Comparison of ENCODE assay signal across 9 mouse cellular contexts in the genomic region with DNA sequence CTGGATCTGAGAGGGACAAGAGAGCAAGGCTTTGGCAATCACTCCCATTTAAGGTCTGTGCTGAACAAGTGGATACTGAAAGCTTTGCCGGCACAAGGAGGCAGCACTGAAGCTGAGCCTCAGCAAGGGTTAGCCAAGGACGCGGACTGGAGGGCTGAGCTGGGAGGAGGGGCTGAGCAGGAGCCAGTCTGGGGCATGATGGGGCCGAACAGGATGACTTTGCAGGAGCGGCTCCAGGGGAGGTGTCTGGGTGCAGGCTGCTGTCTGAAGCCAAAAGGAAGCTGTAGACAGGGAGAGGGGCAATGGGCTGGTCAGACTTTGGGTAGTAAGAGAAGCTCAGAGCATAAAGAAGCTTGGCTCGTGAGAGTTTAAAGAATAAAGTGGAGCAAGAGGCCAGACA. TPM values are rescaled to one million over a fixed set of nuclear protein-coding genes. Genes with fewer than 3 reads are reported as not detected.
DNase-seq lines count a peak whose midpoint lies in the region; ATAC-seq and TF ChIP-seq lines count a peak whose summit lies in the region.
"Had no signal": no experiment of that assay in that cellular context is flagged by ENCODE, and none has a peak within 500 bp of the region (broad histone marks: within the 10 kb centered on the region; RNA-seq: fewer than 3 reads in every experiment).

No protein-coding gene starts in this region.

- no peak overlapping the region for H3K4me2 ChIP-seq in forebrain, embryonic 12.5 days
- H3K4me2 ChIP-seq: liver, embryonic 15.5 days had no signal

- TF ChIP-seq CTCF in testis, adult 2 months (IDR thresholded peaks at IDR 0.05; ENCODE audit: control insufficient read depth, insufficient read depth, insufficient replicate concordance, low read depth, low read length): peak; percentile 35; the same call in 1 of the 2 replicates

- H3K9ac ChIP-seq in forebrain, embryonic 12.5 days: no peak overlapping the region
- H3K9ac ChIP-seq: liver, embryonic 15.5 days had no signal

- no peak for ATAC-seq in forebrain, embryonic 12.5 days (ENCODE audit: low FRiP score)
- ATAC-seq in hematopoietic stem cell, adult 5-6 weeks (replicated peaks in 1 of 2; ENCODE audit: insufficient read depth in 1 of 2, low FRiP score in 2 of 2, low TSS enrichment in 1 of 2, low read depth in 1 of 2, poor library complexity in 2 of 2, severe bottlenecking in 2 of 2): peak; percentile 97 to 99

- TF ChIP-seq POLR2A in testis, adult 2 months (IDR thresholded peaks at IDR 0.05; ENCODE audit: control insufficient read depth, low read depth, low read length): no peak

- H3K27ac ChIP-seq in forebrain, embryonic 10.5 days: peak overlapping the region; percentile 62; the same call in 1 of the 2 replicates
- no peak overlapping the region for H3K27ac ChIP-seq in forebrain, embryonic 12.5 days
- no peak overlapping the region for H3K27ac ChIP-seq in testis, adult 2 months (ENCODE audit: control insufficient read depth, insufficient read depth, low read depth, low read length)
- H3K27ac ChIP-seq: liver, embryonic 15.5 days had no signal

- peaks cover 16% of the 10 kb centered on the region for H3K4me1 ChIP-seq in forebrain, embryonic 10.5 days
- peaks cover 4% of the 10 kb centered on the region for H3K4me1 ChIP-seq in forebrain, embryonic 12.5 days
- peaks cover 44% of the 10 kb centered on the region for H3K4me1 ChIP-seq in megakaryocyte, embryonic 14.5 days
- H3K4me1 ChIP-seq in testis, adult 2 months (ENCODE audit: control insufficient read depth, insufficient read depth, low read length): no peaks in the 10 kb centered on the region

- H3K36me3 ChIP-seq in forebrain, embryonic 10.5 days (replicated peaks): no peaks in the 10 kb centered on the region
- H3K36me3 ChIP-seq in forebrain, embryonic 12.5 days (replicated peaks): no peaks in the 10 kb centered on the region
- no peaks in the 10 kb centered on the region for H3K36me3 ChIP-seq in megakaryocyte, embryonic 14.5 days (replicated peaks; ENCODE audit: low read length)
- H3K36me3 ChIP-seq in testis, adult 2 months (ENCODE audit: control insufficient read depth, insufficient read depth, low read length): no peaks in the 10 kb centered on the region
- H3K36me3 ChIP-seq: liver, embryonic 15.5 days had no signal

- H3K4me3 ChIP-seq in forebrain, embryonic 10.5 days: no peak overlapping the region
- H3K4me3 ChIP-seq in forebrain, embryonic 12.5 days (replicated peaks): no peak overlapping the region
- H3K4me3 ChIP-seq in megakaryocyte, embryonic 14.5 days (replicated peaks): peak overlapping the region; percentile 64
- H3K4me3 ChIP-seq in testis, adult 2 months (ENCODE audit: control insufficient read depth, low read depth, low read length): no peak overlapping the region
- H3K4me3 ChIP-seq: liver, embryonic 15.5 days had no signal

- 12% methylated on average over 6 of the region's 6 CpGs for WGBS in forebrain, embryonic 10.5 days
- 11% methylated on average over 6 of the region's 6 CpGs for WGBS in forebrain, embryonic 12.5 days

- no peaks in the 10 kb centered on the region for H3K9me3 ChIP-seq in forebrain, embryonic 10.5 days
- no peaks in the 10 kb centered on the region for H3K9me3 ChIP-seq in forebrain, embryonic 12.5 days
- peaks cover 11% of the 10 kb centered on the region for H3K9me3 ChIP-seq in megakaryocyte, embryonic 14.5 days
- H3K9me3 ChIP-seq: liver, embryonic 15.5 days had no signal

- peak; percentile 55 for DNase-seq in forebrain, embryonic 10.5 days (ENCODE audit: extremely low spot score, low spot score)
- DNase-seq in cerebellum, adult 9-10 months: peak; percentile 23
- peak; percentile 47 to 54 for DNase-seq in frontal cortex, postnatal 10 days (ENCODE audit: low spot score in 2 of 2)
- DNase-seq in layer of hippocampus, postnatal 14 days (ENCODE audit: low spot score in 2 of 2): peak; percentile 29 to 42

- no peaks in the 10 kb centered on the region for H3K27me3 ChIP-seq in forebrain, embryonic 10.5 days (ENCODE audit: poor library complexity, severe bottlenecking)
- H3K27me3 ChIP-seq in forebrain, embryonic 12.5 days: no peaks in the 10 kb centered on the region
- no peaks in the 10 kb centered on the region for H3K27me3 ChIP-seq in megakaryocyte, embryonic 14.5 days (replicated peaks)
- H3K27me3 ChIP-seq in testis, adult 2 months (ENCODE audit: control insufficient read depth, insufficient read depth, low read length): no peaks in the 10 kb centered on the region
- H3K27me3 ChIP-seq: liver, embryonic 15.5 days had no signal

RNA-seq across cellular contexts. Expression of a gene that starts 48.2 kb away (rescaled TPM):
- 0.67 TPM in 1 of 2 replicates, not detected in the other for polyA plus RNA-seq in forebrain, embryonic 10.5 days (2016; fragmentation: Nextera tagmentation; extraction: Ambion mirVana)
- polyA plus RNA-seq in forebrain, embryonic 12.5 days (2016; fragmentation: Nextera tagmentation; extraction: Ambion mirVana): 0.40 TPM in 1 of 2 replicates, not detected in the other
- 10.5 and 27.9 TPM in 2 replicates for total RNA-seq in hematopoietic stem cell, adult 5-6 weeks (2017)
- not detected for total RNA-seq in layer of hippocampus, postnatal 14 days (2021)
- 1.1 TPM in 1 of 2 replicates, not detected in the other for polyA plus RNA-seq in megakaryocyte, embryonic 14.5 days (2012; ENCODE audit: insufficient read depth, low replicate concordance)
- polyA plus RNA-seq in testis, adult 2 months (2012; rRNA removed): 4.6 and 5.3 TPM in 2 replicates

RNA-seq across cellular contexts. Expression of a gene that starts 51.3 kb away (rescaled TPM):
- polyA plus RNA-seq in forebrain, embryonic 10.5 days (2016; fragmentation: Nextera tagmentation; extraction: Ambion mirVana): 5.0 TPM in 2 replicates
- polyA plus RNA-seq in forebrain, embryonic 12.5 days (2016; fragmentation: Nextera tagmentation; extraction: Ambion mirVana): 4.4 and 5.5 TPM in 2 replicates
- 47.3 and 47.4 TPM in 2 replicates for total RNA-seq in hematopoietic stem cell, adult 5-6 weeks (2017)
- total RNA-seq in layer of hippocampus, postnatal 14 days (2021): 10 to 100 TPM; 88.8 to 95.4 TPM
- 4.2 and 5.0 TPM in 2 replicates for polyA plus RNA-seq in megakaryocyte, embryonic 14.5 days (2012; ENCODE audit: insufficient read depth, low replicate concordance)
- 1.6 TPM in 2 replicates for polyA plus RNA-seq in testis, adult 2 months (2012; rRNA removed)
